Mouse (Mus musculus): Measurements from ENCODE around the gene Bicd1.
"Not testable (repeated sequence)": the region's sequence is repeated elsewhere in the genome, so short reads cannot be mapped to it uniquely, and the experiment has no call there.

Bicd1 gene

DNA sequence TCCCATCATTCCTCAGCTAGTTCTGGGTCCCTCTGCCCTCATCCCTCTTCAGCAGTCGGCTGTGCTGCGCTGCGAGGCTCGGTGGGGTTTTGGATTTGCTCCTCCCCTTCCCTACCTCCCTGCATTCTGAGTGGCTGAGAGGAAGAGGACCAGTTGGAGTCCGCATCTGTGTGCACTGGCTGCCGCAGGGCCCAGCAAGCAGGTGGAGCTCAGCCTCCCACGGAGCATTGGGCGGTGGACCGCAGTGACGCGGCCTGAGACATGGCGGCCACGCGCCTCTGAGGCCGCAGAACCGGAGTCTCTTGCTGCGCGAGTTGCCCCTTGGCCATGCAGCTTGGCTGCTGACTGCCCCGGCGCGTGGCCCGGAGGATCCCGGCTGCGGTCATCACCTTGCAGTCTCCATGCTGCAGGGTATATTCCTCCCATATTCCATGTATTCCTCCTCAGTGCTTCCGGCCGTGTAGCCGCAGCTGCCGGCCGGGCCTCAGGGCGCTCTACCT, at the start of gene Bicd1:
Gene Bicd1 (plus strand): TSS at position 54 of the 500 bp plus-strand sequence.
- DNase-seq (ENCODE audit: low read depth, low spot score): peak; percentile 99

DNA sequence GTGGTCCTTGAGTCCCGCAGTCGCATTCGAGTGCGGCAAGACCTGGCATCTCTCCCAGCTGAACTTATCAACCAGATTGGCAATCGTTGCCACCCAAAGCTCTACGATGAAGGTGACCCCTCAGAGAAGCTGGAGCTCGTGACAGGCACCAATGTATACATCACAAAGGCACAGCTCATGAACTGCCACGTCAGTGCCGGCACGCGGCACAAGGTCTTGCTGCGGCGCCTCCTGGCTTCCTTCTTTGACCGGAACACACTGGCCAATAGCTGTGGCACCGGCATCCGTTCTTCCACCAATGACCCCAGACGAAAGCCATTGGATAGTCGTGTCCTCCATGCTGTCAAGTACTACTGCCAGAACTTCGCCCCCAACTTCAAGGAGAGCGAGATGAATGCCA, 46.2 kb upstream of the Bicd1 start:
- not testable (repeated sequence) for DNase-seq (ENCODE audit: low read depth, low spot score)

DNA sequence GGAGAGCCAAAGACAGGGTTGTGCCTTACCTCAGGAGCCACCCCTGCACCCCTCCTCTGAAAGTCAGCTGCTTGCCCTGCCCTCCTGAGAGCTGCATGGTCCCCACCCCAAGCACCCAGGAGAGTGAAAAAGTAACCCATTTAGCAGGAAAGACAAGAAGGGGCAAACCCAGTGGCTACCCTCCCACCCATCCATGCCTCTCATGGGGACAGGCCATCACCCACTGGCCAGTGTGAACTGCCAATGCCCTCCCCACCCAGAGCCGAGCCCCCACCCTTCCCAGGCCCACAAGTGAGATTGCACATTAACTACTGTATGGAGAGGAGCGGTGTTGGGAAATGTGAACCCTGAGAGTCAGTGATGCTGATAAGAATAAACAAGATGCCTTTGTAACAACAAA, 42.7 kb upstream of the Bicd1 start:
- DNase-seq (ENCODE audit: low read depth, low spot score): not testable (repeated sequence)

DNA sequence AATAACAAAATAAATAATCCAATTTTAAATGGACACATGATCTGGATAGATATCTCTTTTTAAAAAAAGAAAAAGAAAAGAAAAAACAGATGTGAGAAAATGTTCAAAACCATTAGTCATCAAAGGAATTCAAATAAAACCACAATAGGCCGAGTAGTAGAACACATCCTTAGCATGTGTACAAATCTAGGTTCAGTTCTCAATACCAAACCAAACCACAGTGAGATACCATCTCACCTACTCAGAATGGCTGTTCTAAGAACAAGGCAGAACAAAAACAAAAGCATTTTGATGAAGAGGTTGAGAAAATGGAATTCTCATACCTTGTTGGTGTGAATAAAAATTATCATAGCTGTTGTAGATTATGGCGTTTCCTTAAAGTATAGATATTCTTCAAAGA, 42.3 kb upstream of the Bicd1 start:
- no peak for DNase-seq (ENCODE audit: low read depth, low spot score)

DNA sequence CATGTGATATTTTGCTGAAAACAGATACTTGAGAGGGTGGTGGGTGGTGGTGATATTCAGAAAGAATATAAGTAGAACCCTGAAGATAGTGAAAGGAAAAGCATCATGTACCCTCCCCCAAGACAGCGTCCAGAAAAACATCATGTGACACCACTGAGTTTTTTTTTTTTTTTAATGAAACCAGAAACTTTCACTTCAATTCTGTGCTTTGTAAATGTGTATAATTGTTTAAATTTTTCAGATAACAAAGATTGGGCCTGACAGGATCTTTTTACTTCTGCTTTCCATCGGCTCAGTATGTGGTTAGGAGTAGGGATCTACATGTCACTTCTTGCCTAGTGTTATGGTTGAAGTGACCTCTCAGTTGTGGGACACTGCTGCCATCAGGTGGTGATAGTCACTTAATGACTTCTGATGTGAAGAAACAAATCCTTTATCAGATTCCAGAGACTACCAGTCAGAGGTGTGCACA, 33.7 kb upstream of the Bicd1 start:
- DNase-seq (ENCODE audit: low read depth, low spot score): peak; percentile 84

DNA sequence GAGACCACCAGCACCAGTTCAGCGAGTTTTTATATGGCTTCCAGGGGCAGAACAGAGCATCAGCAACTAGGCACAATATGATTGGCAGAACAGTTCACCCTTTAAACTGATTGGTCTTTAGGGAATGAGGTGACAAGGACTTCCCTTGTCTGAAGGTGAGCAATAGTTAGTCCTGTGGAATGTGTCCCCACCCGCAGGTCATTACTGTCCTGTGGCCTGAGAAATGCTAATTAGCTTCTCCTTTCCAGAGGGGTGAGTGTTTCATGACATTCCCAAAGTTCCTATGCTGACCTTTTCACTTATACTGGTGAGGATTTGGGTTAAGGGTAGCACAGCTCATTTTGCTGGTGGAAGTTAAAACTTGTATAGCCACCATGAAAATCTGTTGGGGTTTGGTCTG, 25.2 kb upstream of the Bicd1 start:
- no peak for DNase-seq (ENCODE audit: low read depth, low spot score)

DNA sequence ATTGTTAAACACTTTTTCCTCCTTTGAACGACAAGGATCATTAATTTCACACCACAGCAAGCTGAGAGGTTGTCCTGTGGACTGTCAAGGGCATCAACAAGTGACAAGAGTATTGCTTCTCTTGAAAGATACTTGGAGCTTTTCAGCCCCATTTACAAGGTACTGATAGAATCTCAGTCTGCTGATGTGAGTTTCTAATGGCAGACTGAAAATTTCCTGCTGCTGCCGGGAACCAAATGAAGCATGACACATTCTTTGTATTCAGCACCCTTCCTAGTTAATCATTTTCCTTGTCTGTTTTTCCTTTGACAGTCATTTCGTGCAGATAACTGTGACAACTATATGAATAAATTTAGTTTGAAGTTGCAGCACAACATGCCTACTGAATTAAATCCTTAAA, 22.3 kb upstream of the Bicd1 start:
- DNase-seq (ENCODE audit: low read depth, low spot score): no peak

DNA sequence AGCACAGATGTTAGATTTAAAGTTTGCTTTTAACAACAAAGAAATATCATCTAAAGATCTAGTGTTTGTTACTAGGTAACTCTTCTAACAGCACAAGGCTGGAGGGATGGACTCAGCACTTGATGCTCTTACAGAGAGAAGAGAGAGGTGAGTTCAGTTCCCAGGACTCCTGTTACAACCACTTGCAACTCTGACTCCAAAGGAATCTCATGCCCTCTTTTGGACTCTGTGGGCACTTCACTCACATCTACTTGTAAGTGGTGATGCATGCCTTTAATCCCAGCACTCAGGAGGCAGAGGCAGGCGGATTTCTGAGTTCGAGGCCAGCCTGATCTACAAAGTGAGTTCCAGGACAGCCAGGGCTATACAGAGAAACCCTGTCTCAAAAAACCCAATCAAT, 19.1 kb upstream of the Bicd1 start:
- not testable (repeated sequence) for DNase-seq (ENCODE audit: low read depth, low spot score)

DNA sequence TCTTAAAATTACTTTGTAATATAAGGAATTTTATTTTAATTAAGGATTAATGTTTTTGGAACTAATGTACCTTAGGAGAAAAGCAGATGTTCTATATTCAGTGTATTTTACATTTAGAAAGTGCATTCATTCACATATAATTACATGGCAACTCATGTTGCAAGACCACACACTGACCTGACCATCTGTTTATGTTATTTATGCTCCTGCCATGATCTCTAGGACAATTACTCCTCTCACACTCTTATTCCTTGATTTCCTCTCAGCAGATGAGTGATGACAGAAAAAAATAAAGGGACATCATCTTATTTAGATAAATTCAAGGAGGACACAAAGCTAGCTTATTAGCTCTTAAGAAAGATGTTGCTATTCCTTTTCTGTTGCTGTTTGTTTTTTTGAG, 9.3 kb upstream of the Bicd1 start:
- peak; percentile 28 for DNase-seq (ENCODE audit: low read depth, low spot score)

DNA sequence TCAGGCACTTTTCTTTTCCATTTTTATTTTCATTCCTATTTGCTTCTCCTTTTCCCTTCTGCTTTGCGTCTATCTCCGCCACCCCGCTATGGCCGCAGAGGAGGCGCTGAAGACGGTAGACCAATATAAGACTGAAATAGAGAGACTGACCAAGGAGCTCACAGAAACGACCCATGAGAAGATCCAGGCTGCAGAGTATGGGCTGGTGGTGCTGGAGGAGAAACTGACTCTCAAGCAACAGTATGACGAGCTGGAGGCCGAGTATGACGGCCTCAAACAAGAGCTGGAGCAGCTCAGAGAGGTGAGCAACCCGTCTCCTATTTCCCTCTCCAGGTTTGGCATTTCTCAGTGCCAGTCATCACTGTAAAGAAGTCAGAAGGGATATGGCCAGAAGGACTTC, 655 bp downstream of the Bicd1 start:
- peak; percentile 71 for DNase-seq (ENCODE audit: low read depth, low spot score)

DNA sequence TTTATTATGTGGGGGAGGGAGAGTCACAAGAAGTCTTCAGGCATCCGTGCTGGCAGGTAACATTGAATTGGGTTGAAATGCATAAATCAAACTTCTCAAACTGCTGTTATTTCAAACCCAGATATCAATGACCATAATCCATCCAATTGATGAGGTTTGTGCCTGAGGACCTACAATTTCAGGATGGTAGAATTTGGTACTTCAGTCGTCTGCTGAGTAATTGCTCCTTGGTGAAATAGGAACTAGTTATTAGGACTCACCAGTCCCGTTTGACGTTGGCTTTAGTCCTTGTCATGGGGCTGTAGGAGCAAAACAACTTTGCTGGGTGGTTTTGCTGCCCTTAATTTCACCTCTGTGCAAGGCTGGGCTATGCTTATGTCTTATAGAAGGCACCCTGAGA, 1.2 kb downstream of the Bicd1 start:
- DNase-seq (ENCODE audit: low read depth, low spot score): peak; percentile 31

DNA sequence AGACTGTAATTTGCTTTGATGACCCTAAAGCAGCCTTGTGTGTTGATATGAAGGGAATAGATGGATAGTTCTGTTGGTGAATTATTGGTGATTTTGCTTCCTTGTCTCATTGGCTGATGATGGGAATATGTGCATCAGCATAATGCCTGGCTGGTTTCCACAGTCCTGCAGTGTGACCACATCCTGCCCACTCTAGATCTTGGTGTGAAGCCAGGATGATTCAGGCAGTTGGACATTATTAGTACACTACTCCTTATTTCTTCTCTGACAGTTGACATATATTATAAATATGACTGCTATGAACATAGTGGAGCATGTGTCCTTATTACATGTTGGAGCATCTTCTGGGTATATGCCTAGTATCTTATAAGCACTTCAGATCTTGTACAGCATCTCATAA, 4.6 kb downstream of the Bicd1 start:
- DNase-seq (ENCODE audit: low read depth, low spot score): peak; percentile 87

DNA sequence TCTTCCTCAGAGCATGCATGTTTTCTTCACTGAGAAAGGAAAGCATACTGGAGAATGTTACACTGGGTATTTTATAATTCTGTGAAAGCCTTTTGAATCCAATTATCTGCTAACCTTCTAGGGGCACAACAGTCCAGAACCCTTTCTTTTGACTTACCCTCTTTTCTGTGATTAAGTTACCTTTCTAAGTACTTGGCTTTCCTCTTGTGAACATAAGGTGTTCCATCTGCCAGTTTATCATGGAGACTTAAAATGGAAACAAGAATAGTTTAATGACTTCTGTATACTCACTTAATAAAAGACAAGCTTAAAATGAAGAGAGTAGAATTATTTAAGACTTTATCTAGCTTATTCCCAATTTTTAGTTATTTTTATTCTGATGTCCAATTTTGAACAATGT, 16.1 kb downstream of the Bicd1 start:
- DNase-seq (ENCODE audit: low read depth, low spot score): peak; percentile 77

DNA sequence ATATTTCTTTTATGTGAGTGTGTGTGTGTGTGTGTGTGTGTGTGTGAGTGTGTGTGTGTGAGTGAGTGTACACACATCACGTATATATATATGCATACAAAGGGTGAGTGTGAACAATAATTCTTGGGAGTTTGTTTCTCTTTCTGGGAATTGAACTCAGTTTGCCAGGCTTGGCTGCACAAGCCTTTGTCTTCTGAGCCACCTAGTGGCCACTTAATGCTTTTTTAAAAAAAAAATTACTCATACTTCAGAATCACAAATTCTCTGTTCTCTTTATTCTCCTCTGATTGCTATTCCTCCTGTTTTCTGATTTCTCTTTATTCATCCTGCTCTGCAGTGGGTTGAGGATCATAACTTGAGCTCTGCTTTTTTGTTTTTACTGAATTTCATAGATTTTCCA, 30.5 kb downstream of the Bicd1 start:
- no peak for DNase-seq (ENCODE audit: low read depth, low spot score)

DNA sequence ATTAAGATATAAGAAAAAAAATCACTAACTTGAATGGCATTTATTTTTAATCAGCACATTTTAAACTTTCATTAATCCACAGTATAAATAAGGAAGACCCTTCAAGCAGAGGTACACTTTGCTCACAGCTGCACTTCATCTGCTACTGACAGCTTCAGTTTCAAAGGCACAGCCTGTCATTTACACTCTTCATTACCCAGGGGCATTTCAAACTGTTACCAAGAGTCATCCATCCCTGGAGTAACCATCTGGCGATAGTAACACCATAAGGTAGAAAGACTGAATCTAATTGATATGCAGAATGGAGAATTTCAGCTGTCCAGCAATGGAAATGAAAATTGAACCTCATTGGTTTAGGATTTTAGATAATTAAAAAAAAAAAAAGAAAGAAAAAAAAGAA, 34.2 kb downstream of the Bicd1 start:
- DNase-seq (ENCODE audit: low read depth, low spot score): peak; percentile 85

DNA sequence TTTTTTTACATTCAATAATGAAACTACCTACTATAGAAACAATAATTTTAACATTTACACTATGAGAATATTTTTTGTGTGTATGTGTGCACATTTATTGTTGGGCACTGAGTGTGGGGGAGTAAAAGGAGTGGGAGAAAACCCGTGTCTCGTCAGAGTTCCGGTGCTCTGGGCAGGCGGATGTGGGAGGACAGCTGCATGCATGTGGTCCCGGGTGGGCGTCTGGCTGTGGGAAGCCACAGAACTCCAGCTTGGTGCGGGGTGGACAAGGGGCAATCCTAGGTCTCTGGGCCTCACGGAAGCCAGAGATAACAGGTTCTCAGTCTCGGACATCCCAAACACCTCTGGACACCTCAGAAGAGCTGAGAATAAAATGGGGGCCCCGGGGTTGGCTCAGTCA, 37.2 kb downstream of the Bicd1 start:
- no peak for DNase-seq (ENCODE audit: low read depth, low spot score)

DNA sequence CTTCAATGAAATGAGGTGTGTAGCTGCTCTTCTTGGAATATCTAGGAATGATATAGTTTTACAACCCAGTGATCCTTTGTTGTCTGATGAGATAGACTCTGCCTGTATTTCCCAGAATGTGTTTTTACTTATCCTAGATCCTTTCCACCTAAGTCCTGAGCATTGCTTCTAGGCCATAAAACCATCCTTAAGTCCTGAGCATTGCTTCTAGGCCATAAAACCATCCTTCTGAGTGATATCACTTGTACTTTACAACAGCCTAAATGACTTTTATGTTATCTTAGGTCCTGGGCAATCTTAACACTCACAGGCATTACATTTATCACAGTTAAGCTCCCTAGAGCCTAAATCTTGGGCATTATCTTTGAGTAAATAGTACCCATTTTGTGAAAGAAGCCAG, 48.6 kb downstream of the Bicd1 start:
- no peak for DNase-seq (ENCODE audit: low read depth, low spot score)

DNA sequence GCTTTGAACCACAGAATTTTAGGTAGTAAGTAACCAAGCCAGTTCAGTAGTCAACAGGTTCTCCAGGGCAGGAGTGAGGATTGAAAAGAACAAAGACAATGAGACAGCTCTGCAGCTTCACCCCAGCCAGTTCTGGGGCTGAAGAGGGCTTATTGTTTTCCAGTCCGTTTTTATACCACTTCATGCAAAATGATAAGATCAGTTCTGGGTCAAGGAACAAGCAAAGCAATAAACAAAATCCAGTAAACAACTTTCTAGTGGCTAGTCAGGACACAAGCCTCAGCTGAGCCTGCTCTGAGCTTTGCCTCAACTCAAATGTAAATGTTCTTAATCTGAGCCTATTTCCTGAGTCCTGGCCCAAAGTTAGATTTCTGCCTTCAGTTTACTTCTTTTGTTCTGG, 52.3 kb downstream of the Bicd1 start:
- no peak for DNase-seq (ENCODE audit: low read depth, low spot score)

DNA sequence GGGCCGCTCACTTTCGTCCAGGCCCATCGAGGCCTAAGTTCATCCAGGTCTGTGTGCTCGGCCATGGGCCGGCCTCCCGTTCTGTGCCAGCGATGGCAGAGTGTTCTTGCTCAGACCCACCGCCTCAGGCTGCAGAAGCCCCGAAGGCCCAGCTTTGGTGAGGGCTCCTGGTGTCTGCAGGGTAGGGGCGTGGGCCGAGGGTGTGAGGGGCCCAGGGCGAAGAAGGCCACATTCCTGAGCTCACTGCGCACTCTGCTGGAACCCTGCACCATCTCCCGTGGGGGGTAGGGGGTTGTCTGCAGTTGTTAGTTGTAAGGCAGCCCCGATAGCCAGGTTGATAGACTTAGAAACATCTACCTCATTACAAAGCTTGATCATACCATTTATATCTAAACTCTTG, 62.8 kb downstream of the Bicd1 start:
- no peak for DNase-seq (ENCODE audit: low read depth, low spot score)

DNA sequence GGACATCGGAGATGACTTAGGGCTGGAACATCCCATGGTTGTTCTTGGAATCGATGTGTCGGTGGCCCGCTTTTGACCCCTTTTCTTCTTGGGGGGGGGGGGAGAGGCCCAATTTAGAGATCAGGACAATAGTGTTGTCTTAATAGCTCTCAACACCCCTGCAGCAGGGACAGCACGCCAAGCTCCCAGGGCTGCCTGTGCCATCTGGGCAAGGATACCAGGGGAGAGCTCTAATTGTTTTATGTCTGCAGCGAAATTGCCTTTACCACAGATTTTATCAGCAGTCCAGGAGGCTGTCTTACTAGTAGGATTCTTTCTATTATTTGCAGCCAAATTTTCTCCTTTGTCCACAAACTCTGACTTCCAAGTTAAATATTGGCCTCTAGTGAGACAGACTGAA, 63.8 kb downstream of the Bicd1 start:
- DNase-seq (ENCODE audit: low read depth, low spot score): peak; percentile 29

DNA sequence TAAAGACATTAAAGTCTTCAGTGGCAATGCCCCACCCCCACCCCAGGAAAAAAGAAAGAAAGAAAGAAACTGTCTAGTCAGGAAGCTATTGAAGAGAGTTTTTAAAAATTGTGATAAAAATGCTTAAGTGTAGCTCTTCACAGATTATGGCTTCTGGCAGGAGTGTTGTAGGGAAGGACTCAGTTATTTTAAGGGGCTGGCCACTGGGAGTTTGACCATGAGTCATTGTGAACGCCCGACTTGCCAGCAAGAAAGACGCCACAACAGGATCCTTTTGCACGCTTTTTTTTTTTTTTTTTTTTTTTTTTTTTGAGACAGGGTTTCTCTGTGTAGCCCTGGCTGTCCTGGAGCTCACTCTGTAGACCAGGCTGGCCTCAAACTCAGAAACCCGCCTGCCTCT, 73.2 kb downstream of the Bicd1 start:
- peak; percentile 37 for DNase-seq (ENCODE audit: low read depth, low spot score)

DNA sequence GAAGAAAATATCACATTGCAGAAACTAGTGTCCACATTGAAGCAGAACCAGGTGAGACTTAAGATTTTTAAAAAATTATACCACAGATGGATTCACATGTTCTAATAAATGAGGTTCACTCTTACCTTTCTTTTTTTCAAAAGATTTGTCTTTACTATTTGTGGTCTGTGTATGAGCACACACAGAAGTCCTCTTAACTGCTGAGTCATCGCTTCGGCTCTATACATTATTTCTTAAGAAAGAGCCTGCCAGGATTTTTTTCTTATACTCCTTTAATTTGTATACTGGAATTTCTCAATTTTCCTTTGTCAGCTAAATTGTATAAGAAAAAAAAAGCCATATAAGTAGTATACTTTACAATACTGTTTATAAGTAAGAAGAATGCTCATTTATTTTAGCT, 86.0 kb downstream of the Bicd1 start:
- DNase-seq (ENCODE audit: low read depth, low spot score): no peak

DNA sequence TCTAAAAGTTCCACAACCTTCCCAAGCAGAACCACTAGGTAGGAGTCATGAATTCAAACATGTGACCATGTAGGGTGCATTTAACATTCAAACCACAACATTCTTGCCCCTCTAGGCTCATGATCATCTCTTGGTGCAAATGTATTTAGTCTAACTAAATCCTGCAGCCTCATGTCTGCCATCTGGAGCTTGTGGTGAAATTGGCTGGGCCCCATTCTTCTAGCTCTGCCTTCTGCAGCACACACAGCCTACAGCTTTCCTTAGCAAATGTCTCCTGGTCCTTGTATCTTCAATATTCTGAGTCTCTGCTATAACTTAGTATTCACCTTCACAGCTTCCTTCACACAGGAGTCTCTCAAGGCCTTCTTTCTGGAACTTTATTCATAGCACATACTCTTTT, 87.2 kb downstream of the Bicd1 start:
- DNase-seq (ENCODE audit: low read depth, low spot score): peak; percentile 87

DNA sequence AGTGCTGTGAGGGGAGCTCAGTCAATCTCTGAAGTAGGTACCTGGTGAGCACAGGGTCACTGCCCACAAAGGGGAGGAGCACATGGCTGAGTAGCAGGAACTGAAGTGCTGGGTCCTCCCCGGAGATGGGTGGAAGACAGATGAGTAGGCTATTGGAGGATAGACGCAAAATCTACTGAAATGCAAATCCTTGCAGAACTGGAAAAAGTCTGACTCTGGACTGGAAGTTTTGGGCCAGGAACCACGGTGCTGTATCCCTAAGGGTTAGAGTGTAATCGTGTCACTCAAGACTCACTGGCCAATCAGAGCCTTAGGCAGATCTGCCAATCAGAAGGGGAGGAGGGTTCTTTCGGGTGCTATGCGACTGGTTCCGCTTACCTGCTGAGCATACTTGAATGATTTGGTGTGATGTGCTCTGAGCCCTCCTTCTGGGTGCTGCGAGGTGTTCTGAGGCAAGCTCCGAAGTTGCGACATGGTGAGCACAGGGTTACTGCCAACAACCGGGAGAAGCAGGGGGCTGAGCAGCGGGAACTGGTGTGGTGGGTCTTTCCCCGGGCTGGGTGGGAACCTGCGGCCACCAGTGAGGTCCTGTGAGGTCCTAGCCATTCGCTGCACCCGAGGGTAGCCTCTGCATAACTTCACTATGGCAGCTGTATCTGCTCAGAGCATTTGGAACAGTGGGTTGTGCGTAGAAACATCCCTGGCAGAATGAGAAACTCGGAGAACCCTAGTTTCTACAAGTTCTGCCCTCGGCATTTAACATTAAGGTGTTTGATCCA, 157.2 kb downstream of the Bicd1 start:
- DNase-seq (ENCODE audit: low read depth, low spot score): peak; percentile 91
